Mouse (Mus musculus): ENCODE data around the gene Pbld2.

Gene Pbld2

DNA sequence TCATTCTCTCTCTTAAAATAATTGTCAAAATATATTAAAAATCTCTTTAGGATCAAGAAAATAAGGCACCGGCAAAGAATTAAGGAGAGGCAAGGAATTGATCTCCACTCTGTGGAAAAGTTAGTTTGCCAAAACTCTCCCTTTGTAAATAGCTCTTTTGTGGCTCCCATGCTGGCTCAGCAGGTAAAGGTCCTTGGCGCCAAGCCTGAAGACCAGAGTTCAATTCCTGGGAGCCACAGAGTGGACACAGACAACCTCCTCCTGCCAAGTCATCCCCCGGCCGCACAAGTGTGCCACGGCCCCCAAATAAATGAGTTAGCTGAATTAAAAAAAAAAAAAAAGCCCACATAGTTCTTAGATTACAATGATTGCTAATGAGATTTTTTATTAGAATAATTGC, 38.6 kb downstream of the Pbld2 start:
- DNase-seq (ENCODE audit: low spot score in 2 of 2): no peak

DNA sequence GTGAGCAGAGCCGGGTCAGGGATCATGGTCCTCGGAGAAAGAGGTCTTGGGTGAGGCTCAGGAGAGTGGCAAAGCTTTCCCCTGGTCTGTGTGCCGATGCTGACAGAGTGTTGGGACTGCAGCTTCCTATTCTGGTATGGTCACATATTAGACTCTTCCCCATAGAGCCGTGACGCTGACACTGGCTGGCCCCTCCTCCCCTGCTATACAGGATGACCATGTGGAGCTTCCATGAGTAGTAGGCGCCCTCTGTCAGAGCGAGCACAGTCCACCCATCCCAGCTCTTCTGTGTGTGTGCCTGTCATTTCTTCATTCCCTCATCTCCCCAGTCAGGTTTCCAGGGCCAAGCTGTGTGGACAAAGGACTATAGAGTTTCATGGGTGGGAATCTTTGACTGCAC, 39.2 kb downstream of the Pbld2 start:
- DNase-seq (ENCODE audit: low spot score in 2 of 2): no peak

DNA sequence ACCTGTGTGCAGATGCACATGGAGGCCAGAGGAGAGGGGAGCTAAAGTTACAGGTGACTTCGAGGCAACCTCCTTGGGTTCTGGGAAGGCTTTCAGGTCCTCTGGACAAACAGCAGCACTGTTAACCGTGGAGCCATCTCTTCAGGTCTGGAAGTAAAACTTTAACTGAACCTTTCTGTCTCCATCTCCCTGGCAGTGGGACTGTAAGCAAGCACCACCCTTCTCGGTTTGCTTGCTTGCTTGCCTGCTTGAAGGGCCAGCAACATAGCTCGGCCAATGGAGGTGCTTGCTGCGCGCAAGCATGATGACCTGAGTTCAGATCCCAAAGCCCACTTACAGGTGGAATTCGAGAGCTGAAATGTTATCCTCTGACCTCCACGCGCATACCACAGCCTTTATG, 40.4 kb downstream of the Pbld2 start:
- DNase-seq (ENCODE audit: low spot score in 2 of 2): no peak

DNA sequence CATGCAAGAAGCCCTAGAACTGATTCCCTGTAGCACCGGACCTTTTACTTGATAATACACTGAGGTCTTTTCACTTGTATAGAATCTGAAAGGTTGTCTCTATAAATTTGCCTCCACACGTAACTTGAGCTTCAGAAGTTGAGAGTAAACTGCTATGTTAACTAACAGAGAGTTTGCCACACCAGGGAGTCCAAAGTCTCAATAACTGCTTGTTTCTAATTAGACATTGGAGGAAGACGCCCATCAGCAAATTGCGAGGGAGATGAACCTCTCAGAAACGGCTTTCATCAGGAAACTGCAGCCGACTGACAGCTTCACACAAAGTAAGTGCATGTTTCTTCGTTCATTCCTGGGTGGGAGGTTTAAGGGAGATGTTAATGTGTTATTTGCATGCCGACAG, 41.4 kb downstream of the Pbld2 start:
- DNase-seq (ENCODE audit: low spot score in 2 of 2): no peak

DNA sequence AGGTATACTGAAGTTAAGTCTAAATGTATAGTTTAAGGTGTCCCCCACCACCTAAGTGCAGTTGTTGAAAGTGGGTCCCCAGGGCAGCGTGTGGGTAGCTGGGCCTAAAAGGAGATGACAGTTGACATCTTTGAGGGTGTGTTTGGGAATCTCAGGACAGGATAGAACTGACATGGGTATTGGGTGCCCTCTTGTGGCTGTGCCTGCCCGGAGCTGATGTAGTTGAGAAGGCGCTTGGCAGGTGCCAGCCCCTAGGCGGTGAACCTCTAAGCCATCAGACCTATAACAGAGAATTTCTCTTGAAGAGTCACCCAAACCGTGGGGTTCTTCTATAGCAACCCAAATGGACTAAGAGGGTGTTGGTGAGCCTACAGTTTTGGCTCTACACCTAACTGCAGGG, 41.9 kb downstream of the Pbld2 start:
- DNase-seq (ENCODE audit: low spot score in 2 of 2): peak; percentile 62 to 78

DNA sequence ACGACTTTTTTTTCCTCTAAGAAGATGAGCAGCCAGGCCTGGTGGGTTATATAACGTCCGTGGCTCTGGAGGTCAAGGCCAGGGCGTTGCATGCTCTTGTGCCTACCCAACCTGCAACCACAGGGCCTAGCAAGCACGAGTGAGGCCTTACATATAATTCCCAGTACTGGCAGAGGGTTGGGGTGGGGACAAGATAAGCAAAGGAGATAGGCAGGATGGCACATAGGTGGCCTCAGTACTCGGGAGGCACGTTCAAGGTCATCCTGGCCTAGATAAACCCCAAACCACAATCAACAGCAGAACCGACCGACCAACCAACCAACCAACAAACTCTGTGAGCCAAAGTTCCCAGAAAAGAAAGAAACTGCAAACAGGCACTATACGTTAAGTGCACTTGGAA, 62.2 kb downstream of the Pbld2 start:
- DNase-seq (ENCODE audit: low spot score in 2 of 2): no peak

DNA sequence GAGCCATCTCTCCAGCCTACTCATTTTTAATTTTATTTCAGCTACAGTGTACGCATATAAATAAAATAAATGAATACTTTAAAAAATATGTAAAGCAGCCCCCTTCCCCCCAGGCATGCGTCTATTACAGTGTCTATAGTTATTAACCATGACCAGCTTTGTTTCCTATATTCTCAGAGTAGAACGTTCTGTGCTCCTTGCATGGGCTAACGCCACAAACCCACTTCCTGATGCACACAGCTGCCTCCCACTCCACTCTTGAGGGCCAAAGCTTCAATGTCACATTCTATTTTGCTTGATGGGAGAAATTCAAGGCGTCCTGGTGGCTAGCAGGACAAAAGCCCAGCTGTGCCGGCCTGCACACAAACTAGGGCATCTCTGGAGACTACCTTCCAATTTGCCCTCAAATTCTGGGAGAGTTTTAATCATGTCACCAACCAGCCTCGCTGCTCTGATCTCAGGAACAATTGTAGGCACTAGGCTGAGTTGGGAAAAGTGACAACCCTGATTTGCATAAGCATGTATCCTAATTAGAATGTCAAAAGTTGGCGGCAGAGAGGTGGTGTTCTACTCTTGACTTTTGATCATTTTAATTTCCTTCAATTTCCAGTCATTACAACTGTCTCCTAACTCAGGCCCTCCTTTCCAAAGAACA, 65.1 kb downstream of the Pbld2 start:
- DNase-seq (ENCODE audit: low spot score in 2 of 2): no peak

DNA sequence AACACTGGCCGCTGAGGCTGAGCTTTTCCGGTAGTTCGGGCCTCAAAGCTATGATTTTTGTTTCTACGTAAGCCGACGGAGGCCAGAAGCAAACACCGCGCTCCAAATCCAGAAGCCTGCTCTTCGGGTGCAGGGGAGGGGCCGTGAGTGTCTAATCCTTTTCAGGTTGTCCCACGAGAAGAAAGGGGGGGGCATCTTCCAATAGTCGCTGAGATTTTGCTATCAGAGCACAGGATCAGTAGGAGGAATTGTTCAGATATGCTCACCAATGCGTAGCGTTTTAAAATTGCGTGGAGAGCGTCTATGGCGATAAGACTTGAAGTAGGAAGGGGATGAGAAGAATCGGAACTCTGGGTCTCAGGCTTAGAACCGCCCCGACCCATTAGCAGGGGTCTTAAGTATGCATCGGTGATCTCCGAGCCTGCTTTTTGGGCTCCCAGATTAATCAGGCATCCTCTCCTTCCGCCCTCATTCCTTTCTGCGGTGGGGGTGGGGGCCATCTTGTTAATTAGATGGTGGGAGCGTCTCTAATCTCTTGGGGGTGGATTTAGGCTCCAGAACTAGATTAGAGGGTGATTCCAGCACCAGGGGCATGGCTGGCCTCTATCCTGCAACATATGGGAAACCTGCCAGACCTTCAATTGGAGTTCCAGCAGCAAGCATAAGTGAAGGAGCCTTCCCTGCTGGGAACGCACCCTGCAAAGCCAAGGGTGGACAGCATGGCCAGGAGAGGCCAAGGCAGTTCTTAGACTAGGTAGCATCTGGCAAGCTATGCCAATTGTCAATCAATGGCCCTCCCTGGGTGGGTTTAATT, 65.8 kb downstream of the Pbld2 start:
- no peak for DNase-seq (ENCODE audit: low spot score in 2 of 2)

DNA sequence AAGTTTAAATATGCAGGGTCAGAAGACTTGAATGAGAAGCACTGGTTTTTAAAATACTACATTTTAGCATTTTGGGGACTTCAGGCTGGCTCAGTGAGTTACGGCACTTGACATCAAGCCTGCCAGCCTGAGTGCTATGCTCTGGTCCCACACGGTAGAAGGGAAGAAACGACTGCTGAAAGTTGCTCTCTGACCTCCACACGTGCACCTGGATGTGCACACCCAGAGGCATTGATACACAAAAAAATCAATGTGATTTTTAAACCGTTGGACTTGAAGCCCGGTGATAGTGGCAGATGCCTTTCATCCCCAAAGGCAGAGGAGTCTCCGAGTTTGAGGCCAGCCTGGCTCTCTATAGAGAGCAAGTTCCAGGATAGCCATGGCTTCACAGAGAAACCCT, 67.8 kb downstream of the Pbld2 start:
- no peak for DNase-seq (ENCODE audit: low spot score in 2 of 2)

DNA sequence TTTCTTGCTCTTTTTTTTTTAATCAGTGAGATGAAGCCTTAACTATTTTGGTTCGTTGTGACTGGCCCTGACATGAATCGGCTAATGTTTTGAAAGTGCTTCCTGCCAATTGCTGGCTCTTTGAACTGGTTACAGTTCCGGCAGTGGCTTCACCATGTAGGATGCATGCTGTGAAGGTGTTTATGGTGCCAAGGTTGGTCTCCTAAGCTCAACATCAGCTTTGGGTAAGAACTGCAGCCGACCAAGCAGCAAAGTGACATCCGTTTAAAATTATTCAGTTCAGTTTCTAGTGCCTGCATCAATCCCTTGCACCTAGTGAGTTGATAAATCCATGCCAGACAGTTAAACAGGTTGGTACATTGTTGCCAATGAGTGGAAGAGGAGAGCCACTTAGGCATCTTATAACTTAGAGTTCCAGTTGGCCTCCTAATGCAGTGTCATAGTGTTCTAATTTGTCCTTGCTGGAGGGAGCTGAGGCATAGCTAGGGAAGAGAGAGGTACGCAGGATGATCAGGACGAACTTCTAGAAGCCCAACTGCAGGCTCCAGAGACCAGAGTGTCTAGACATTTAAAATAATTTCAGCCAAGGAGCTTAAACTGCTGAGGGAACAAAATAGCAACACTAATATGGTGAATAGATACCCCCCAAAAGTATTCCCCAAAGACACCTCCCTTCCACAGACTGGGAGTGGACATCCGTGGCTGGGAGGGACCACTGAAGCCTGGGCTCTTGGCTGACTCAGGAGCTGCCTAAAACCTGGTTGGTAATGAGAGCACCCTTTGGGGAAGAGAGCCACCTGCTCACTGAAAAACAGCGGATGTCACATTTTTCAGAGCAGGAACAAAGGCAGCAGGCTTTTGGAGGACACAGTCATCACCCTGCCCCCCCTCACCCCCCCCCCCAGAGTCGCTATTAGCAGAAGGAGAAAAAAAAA, 68.8 kb downstream of the Pbld2 start:
- DNase-seq (ENCODE audit: low spot score in 2 of 2): no peak

DNA sequence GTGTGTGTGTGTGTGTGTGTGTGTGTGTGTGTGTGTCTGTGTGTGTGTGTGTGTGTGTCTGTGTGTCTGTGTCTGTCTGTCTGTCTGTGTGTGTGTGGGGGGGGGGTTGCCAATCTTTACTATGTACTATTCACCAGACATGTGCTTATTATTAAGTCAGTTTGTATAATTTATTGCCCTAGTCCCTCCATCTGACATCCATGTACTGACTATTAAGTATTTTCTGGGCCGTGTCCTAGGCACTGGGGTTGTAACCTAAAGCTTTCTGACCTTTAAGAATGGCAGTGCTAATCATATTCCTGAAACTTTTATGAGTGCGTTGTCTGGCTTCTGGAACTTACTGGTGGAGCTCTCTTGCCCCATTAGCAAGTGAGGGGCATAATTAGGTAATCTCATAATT, 72.6 kb downstream of the Pbld2 start:
- no peak for DNase-seq (ENCODE audit: low spot score in 2 of 2)

DNA sequence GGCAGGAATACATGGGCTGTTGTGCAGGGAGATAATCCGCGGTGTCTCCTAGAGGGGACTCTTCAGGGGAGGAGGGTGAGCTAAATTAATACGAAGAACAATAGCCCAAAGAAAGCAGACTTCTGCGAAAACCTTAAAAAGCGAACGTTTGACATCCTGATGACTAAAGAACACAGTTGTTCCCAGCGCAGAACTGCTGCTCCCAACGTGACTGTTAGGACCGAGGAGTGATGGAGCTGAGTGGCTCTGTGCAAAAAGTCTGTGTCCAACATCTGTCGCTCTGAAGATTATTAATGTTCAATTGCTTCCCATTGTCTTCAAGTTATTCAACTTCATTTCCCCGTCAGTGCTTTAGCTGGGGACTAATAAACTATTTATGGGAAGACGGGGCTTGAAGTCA, 74.1 kb downstream of the Pbld2 start:
- DNase-seq (ENCODE audit: low spot score in 2 of 2): no peak

DNA sequence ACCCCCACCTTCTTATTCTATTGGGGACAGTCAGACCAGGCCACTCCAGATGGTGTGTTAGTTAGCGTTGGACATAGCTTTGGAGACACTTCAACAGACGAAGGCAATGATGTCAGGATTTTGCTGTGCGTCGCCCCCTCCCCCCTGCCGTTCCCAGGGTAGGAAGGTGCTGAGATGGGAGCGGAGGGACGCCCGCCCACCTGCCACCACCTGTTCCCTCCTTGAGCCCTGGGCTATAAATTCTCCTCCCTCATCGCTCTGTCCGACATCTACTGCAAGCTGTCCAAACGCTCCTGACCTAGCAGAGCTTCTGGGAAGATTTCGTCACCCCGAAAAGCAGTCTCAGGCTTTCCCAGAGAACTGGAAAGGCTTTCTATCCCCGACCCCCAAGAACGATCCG, 75.4 kb downstream of the Pbld2 start, which contains the start of gene Atoh7:
Gene Atoh7 (plus strand): TSS at position 131 of the 400 bp plus-strand sequence.
- DNase-seq (ENCODE audit: low spot score in 2 of 2): no peak

DNA sequence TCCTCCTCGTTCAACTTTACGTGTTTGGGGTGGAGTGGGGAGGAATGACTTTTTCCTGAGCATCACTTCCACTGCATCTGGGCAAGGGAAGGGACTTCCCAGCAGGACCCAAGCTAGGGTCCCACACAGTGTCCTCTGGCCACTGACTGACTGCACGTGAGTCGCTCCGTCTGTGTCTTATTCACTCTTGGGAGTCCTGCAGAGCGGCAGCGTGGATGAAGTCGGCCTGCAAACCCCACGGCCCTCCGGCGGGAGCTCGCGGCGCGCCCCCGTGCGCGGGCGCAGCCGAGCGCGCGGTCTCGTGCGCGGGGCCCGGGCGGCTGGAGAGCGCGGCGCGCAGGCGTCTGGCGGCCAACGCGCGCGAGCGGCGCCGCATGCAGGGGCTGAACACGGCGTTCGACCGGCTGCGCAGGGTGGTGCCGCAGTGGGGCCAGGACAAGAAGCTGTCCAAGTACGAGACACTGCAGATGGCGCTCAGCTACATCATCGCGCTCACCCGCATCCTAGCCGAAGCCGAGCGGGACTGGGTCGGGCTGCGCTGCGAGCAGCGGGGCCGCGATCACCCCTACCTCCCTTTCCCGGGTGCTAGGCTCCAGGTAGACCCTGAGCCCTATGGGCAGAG, 75.9 kb downstream of the Pbld2 start:
- no peak for DNase-seq (ENCODE audit: low spot score in 2 of 2)

DNA sequence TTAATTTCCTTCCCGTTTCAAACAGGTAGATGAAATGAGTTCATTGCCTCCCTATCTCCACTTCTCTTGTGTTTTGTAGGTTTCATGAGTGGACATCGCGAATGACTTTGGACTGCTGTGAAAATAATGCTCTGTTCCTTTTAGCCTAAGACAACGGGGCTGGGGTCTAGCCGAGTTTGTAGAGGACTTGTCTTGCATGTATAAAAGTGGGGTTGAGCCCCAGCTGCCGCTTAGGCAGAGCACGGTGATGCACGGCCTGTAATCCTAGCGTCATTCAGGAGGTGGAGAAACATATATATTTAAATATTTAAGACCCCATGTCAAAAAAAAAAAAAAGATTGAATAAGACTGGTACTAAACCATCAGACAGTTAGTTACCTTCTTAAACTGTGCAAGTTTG, 76.5 kb downstream of the Pbld2 start:
- DNase-seq (ENCODE audit: low spot score in 2 of 2): no peak
